Mouse (Mus musculus): Measurements from ENCODE around the gene Col25a1. TPM values are rescaled to one million over a fixed set of nuclear protein-coding genes. Genes with fewer than 3 reads are reported as not detected.

The Col25a1 gene
- 0.32 and 0.40 TPM in 2 replicates for polyA plus RNA-seq (2012; rRNA removed)

DNA sequence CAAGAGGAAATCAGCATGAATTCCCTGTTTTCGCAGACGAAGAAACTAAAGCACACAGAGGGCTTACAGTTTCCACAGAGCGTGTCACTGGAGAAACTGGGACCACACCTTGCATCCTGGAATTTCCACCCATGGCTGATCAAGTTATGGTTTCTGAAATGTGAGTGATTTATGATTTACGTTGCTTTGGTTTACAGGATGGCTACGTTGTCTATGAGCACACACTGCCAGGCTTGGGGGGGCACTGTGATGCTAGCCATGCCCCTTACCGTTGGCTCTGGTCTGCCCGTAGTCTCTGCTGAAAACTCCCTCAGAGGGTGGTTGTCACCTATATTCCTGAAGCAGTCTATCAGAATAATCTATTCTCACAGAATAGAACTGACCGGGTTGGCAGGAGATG lies at the start of gene Col25a1:
TSS of gene Col25a1 (plus strand) at position 301 of the 400 bp plus-strand sequence.

DNA sequence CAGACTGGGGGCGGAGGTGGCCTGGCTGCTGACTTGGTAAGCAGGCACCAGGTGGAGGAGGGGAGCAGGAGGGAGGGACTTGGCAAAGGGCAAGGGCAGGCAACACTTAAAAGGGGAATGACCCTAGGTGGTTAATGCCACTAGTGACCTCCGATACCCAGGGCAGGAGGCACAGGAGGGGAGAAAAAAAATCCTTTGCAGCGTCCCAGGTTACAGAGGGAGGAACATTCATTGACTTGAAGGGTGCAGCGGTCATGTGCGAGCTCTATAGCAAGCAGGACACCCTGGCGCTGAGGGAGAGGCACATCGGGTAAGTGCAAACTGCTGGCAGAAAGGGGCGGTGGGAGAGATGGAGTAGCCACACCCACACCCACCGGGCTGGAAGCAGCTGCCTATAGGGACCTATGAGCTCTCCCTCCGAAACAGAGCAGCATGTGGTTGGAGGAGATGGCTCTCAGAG lies 486.2 kb downstream of the Col25a1 start, which contains the start of gene Etnppl:
TSS of gene Etnppl (plus strand) at position 10 of the 460 bp plus-strand sequence.

Other genes starting within 250 kb of the Col25a1 start
- 116 and 125 TPM in 2 replicates for gene Casp6, start 230.1 kb upstream of the Col25a1 start, polyA plus RNA-seq (2012; rRNA removed)
- gene Mcub, start 161.3 kb upstream of the Col25a1 start, polyA plus RNA-seq (2012; rRNA removed) = 4.9 and 5.8 TPM in 2 replicates
- gene Sec24b, start 69.9 kb upstream of the Col25a1 start, polyA plus RNA-seq (2012; rRNA removed) = 64.7 and 111 TPM in 2 replicates